Mouse (Mus musculus) adrenal gland, adult (tissue): ENCODE measurements at regions not wholly inside any gene's neighbourhood (a gene's known extent, or its start where the extent isn't known, plus 50 kb on each side); places are given as distances from the start of the nearest gene placed in this dataset.

Experiments used
- DNase-seq, 2 experiments: peaks; one replicate each; pipeline ENCODE4 v3.0.0; 2022 to 2023; ENCODE audit warnings: low spot score in 1 of 2; ENCODE audit not compliant: inconsistent age in 2 of 2

DNA sequence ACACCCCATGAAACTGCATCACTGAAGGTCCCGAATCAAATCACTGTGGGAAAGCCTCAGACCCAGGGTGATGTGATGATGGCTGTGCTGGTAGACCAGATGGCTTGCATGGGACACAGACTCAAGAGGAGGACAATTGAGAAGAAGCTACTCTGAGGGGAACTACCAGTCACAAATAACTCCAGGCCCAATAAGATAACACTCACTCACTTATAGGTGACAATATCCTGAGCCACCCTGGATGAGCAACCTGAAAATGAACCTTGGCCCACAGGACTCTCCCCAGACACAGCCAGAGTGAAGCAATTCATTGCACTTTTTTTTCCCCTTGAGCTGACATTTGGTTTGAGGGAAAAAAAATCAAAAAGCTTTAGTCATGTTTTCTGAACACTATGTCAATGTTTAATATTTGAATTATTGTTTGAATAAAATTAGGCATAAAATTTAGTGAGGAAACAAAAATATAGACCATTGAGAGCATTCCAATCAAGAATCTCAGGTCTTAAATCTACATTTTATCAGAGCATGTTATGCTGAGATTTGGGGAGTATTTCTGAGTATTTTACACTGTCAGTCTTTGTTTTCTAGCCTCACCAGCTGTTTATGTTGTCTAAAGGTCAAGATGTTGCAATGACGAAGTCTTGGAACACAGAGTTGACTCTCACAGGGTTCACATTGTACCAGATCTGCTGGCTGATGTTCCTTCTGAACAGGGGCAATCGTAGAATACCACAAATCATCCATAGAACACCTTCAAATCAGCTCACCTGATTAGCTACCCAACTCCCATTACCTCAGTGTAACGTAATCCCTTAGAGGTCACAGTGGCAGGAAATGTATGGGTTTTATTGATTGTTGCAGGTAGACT, 67.9 kb upstream of the Gm6993 start:
- peak; percentile 46 to 82 for DNase-seq

DNA sequence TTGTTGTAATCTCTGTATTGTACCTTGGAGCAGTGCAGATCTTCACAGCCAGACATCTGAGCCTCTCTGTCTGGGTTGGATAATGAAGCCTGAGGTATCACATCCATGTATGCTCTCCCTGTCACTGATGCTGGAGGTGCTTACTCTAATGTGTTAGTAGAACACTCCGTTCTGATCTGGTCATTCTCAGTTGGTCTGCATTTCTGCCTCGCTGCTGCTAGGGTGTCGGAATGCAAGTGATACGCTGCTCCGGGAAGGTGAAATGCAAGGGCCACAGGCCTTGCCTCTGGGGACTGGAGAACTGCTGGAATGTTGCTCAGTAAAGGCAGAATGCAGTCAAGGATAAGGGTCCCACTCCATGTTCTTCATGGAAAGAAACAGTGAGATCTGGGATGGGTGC, 67.1 kb upstream of the Gm6993 start:
- no peak for DNase-seq

DNA sequence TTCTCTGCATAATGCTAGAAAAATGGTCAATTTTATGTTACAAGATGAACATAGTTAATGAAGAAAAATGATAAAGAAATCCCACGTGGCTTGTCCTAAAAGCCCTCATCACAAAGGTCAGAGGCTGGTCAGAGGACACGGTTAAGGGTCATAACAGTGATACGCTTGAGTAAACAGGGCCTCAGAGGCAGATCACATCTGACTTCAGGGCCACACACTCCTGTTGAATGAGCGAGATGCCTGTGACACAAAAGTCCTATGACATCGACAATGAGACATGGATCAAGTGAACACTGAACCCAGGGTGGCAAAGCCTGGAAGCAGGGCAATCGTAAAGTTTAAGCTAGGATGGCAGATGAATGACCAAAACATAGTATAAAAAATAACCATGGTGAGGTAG, 61.0 kb upstream of the Gm6993 start:
- no peak for DNase-seq

GRCm38 (mm10) chr12:31183632-31184031, 56.9 kb upstream of the Gm6993 start:
- DNase-seq, result peak in 1 of 2 experiments; percentile 41

- DNase-seq, result peak; percentile 84 to 91
These were observed 56.2 kb upstream of the Gm6993 start for GRCm38 (mm10) chr12:31184217-31184975.

- peak; percentile 88 to 94 for DNase-seq
These were observed 55.2 kb upstream of the Gm6993 start for GRCm38 (mm10) chr12:31185177-31185932.

GRCm38 (mm10) chr12:31185933-31186845, 54.4 kb upstream of the Gm6993 start:
- no peak for DNase-seq

DNA sequence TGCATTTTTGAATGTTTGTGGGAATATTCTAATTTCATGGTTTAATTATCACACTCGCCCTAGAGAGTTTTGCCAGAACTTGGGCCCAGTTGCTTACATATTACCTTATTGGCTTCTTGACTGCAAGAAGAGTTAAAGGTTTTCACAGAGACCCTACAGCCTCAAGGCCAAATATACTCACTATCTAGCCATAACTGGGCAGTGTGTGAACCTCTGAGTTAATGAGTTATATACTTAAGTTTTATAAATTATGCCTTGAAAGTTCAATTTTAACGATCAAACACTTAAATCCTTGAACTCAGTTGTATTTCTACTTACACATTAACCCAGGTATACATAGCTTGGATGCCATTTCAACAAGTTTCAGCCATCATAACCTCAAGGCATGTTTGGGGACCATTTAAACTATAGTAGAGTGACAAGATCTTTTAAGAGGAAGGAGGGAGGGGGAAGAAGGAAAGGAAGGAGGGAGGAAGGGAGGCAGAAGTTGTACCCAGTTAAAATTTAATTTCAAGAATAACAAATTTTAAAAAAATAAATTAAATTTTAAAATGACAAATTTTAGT, 52.5 kb upstream of the Gm6993 start:
- DNase-seq, result no peak

GRCm38 (mm10) chr12:31190265-31190664, 50.3 kb upstream of the Gm6993 start:
- no peak for DNase-seq
